ENCODE assay signal across 9 mouse cellular contexts in the genomic region with DNA sequence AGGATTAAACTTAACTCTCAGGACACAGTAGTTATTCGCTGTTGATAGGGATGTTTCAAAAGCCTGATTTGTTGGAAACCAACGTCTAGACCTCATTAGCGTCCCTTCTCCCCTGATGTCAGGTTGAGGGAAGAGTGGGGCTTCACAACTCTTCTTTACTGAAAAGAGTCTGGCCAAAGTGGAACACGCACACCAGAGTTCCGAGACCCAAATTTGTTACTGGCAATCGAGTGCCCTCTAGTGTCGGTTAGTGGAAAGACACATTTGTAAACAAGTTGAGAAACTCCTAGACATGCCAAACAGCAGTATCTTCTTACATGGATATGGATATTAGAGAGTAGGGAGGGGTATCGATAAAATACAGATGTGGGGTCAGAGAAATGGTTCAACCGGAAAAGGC. TPM values are rescaled to one million over a fixed set of nuclear protein-coding genes. Genes with fewer than 3 reads are reported as not detected.
DNase-seq lines count a peak whose midpoint lies in the region; ATAC-seq and TF ChIP-seq lines count a peak whose summit lies in the region.
"Had no signal": no experiment of that assay in that cellular context is flagged by ENCODE, and none has a peak within 500 bp of the region (broad histone marks: within the 10 kb centered on the region; RNA-seq: fewer than 3 reads in every experiment).

No protein-coding gene starts in this region.

- intact Hi-C loops in heart, postnatal 36 days (cut with DNase I), result loop anchor here (1.0 to 5.0 kb wide), 4 partner anchors 135 to 430 kb away; no protein-coding TSS in a partner anchor
- intact Hi-C loops in left cerebral cortex, postnatal 25 days (cut with DNase I), result loop anchor here (1.0 kb wide), 1 partner anchor 388 kb away; no protein-coding TSS in a partner anchor

- H3K27me3 ChIP-seq in midbrain, embryonic 11.5 days (ENCODE audit: control insufficient read depth, insufficient read depth, low read length), result no peaks in the 10 kb centered on the region
- no peaks in the 10 kb centered on the region for H3K27me3 ChIP-seq in midbrain, embryonic 16.5 days (ENCODE audit: control insufficient read depth, insufficient read depth, low read depth, low read length)
- peaks cover 8% of the 10 kb centered on the region for H3K27me3 ChIP-seq in Patski
- H3K27me3 ChIP-seq in midbrain, embryonic 14.5 days (ENCODE audit: control insufficient read depth, insufficient read depth, low read length), result no peaks in the 10 kb centered on the region

- no peaks in the 10 kb centered on the region for H3K9me3 ChIP-seq in midbrain, embryonic 11.5 days (ENCODE audit: control insufficient read depth, low read length)
- no peaks in the 10 kb centered on the region for H3K9me3 ChIP-seq in midbrain, embryonic 16.5 days (replicated peaks; ENCODE audit: control insufficient read depth, low read length, poor library complexity, severe bottlenecking)
- no peaks in the 10 kb centered on the region for H3K9me3 ChIP-seq in midbrain, embryonic 14.5 days (ENCODE audit: control insufficient read depth, low read length)

- WGBS in midbrain, embryonic 11.5 days, result 7% methylated on average over 9 of the region's 9 CpGs
- WGBS in midbrain, embryonic 16.5 days, result 8% methylated on average over 9 of the region's 9 CpGs
- 6% methylated on average over 9 of the region's 9 CpGs for WGBS in midbrain, embryonic 14.5 days

- POLR2A ChIA-PET in Patski (lab: Charles Lee), result interaction anchor here (0.6 kb wide), 1 partner anchor 388 kb away, joined by 5 read pairs; no protein-coding TSS in a partner anchor

- in situ Hi-C loops in Patski (cut with MboI; ENCODE audit: low pct_unique_long_range_greater_than_20kb), result no loop called here

- H3K9ac ChIP-seq in midbrain, embryonic 11.5 days (ENCODE audit: low read length), result no peak overlapping the region
- H3K9ac ChIP-seq in midbrain, embryonic 16.5 days (ENCODE audit: low read depth, low read length), result no peak overlapping the region
- no peak overlapping the region for H3K9ac ChIP-seq in midbrain, embryonic 14.5 days (replicated peaks; ENCODE audit: low read length)

- TF ChIP-seq CTCF in Patski (IDR thresholded peaks at IDR 0.05), result peak; percentile 70

- H3K4me3 ChIP-seq in midbrain, embryonic 11.5 days (ENCODE audit: low read depth, low read length), result no peak overlapping the region
- H3K4me3 ChIP-seq in midbrain, embryonic 16.5 days (ENCODE audit: low read depth, low read length), result no peak overlapping the region
- H3K4me3 ChIP-seq in midbrain, embryonic 14.5 days (replicated peaks; ENCODE audit: low read depth, low read length), result no peak overlapping the region
- H3K4me3 ChIP-seq: erythroblast, embryonic 14.5 days had no signal

- no peak overlapping the region for H3K27ac ChIP-seq in midbrain, embryonic 11.5 days (ENCODE audit: low read depth, low read length)
- H3K27ac ChIP-seq in midbrain, embryonic 16.5 days (ENCODE audit: low read length), result no peak overlapping the region
- no peak overlapping the region for H3K27ac ChIP-seq in midbrain, embryonic 14.5 days (replicated peaks; ENCODE audit: low read depth, low read length)

- DNase-seq in midbrain, embryonic 11.5 days (ENCODE audit: low spot score, missing footprints), result peak; percentile 96
- DNase-seq in Patski (ENCODE audit: low read depth, low spot score), result no peak
- peak; percentile 85 for DNase-seq in embryo, embryonic 10 days (ENCODE audit: low spot score)
- DNase-seq in heart, postnatal 36 days, result peak; percentile 50 to 61
- DNase-seq in left cerebral cortex, postnatal 25 days (ENCODE audit: low spot score in 2 of 2), result peak; percentile 77 to 82
- DNase-seq in midbrain, embryonic 14.5 days, result peak; percentile 91
- peak; percentile 30 to 36 for DNase-seq in urinary bladder, postnatal 36 days (ENCODE audit: low spot score in 2 of 2)

- H3K4me1 ChIP-seq in midbrain, embryonic 11.5 days (ENCODE audit: control insufficient read depth, insufficient read depth, low read length), result no peaks in the 10 kb centered on the region
- 0 out of 2 replicates have a peak, but pooled peaks cover 3% of the 10 kb centered on the region for H3K4me1 ChIP-seq in midbrain, embryonic 16.5 days (ENCODE audit: control insufficient read depth, insufficient read depth, low read length)
- no peaks in the 10 kb centered on the region for H3K4me1 ChIP-seq in midbrain, embryonic 14.5 days (ENCODE audit: control insufficient read depth, insufficient read depth, low read length)

- H3K36me3 ChIP-seq in midbrain, embryonic 11.5 days (ENCODE audit: control insufficient read depth, insufficient read depth, low read length), result no peaks in the 10 kb centered on the region
- H3K36me3 ChIP-seq in midbrain, embryonic 16.5 days (ENCODE audit: control insufficient read depth, insufficient read depth, low read length), result no peaks in the 10 kb centered on the region
- no peaks in the 10 kb centered on the region for H3K36me3 ChIP-seq in midbrain, embryonic 14.5 days (ENCODE audit: control insufficient read depth, insufficient read depth, low read length)

- no peak for ATAC-seq in midbrain, embryonic 11.5 days (ENCODE audit: low FRiP score)
- ATAC-seq in midbrain, embryonic 16.5 days, result no peak
- ATAC-seq in Patski, result no peak
- ATAC-seq in midbrain, embryonic 14.5 days (ENCODE audit: low FRiP score, low TSS enrichment), result no peak

- CTCF ChIA-PET in Patski (lab: Charles Lee), result interaction anchor here (0.5 kb wide), 1 partner anchor 528 kb away, joined by 3 read pairs; no protein-coding TSS in a partner anchor

- H3K4me2 ChIP-seq in midbrain, embryonic 11.5 days, result no peak overlapping the region
- H3K4me2 ChIP-seq in midbrain, embryonic 16.5 days (ENCODE audit: low read length), result no peak overlapping the region
- H3K4me2 ChIP-seq in midbrain, embryonic 14.5 days (ENCODE audit: low read length), result no peak overlapping the region

RNA-seq across cellular contexts. Expression of gene Dpf3, which starts 14.7 kb away (rescaled TPM):
- 11.3 and 13.7 TPM in 2 replicates for polyA plus RNA-seq in midbrain, embryonic 11.5 days (2014; fragmentation: Nextera tagmentation; extraction: Ambion mirVana)
- 19.3 and 20.9 TPM in 2 replicates for polyA plus RNA-seq in midbrain, embryonic 16.5 days (2015; fragmentation: Nextera tagmentation; extraction: Ambion mirVana)
- polyA plus RNA-seq in Patski (2021), result 0.15 TPM
- 10 to 100 TPM; 16.3 to 22.3 TPM for total RNA-seq in heart, postnatal 36 days (2021)
- 1 to 10 TPM; 6.4 to 6.5 TPM for total RNA-seq in left cerebral cortex, postnatal 25 days (2021)
- 28.9 and 30.1 TPM in 2 replicates for polyA plus RNA-seq in midbrain, embryonic 14.5 days (2014; fragmentation: Nextera tagmentation; extraction: Ambion mirVana)

RNA-seq across cellular contexts. Expression of gene Dcaf4, which starts 18.1 kb away (rescaled TPM):
- polyA plus RNA-seq in midbrain, embryonic 11.5 days (2014; fragmentation: Nextera tagmentation; extraction: Ambion mirVana), result 21.3 and 23.8 TPM in 2 replicates
- polyA plus RNA-seq in midbrain, embryonic 16.5 days (2015; fragmentation: Nextera tagmentation; extraction: Ambion mirVana), result 46.1 and 50.3 TPM in 2 replicates
- 15.0 TPM for polyA plus RNA-seq in Patski (2021)
- 10 to 100 TPM; 14.8 to 17.7 TPM for total RNA-seq in heart, postnatal 36 days (2021)
- total RNA-seq in left cerebral cortex, postnatal 25 days (2021), result 10 to 100 TPM; 23.7 to 24.4 TPM
- 40.8 and 41.4 TPM in 2 replicates for polyA plus RNA-seq in midbrain, embryonic 14.5 days (2014; fragmentation: Nextera tagmentation; extraction: Ambion mirVana)

Comparison
In these comparisons a context has a peak if more than half of its experiments do, and no peak if none do; other contexts are left out.
1. RNA of gene Dpf3, which starts 14.7 kb away (polyA plus RNA-seq): 28.9 to 30.1 TPM in midbrain, embryonic 14.5 days, 19.3 to 20.9 TPM in midbrain, embryonic 16.5 days and 11.3 to 13.7 TPM in midbrain, embryonic 11.5 days; 0.15 TPM in Patski (single experiment); every median in the first group is over 10 times any median in the second.